25 mouse cellular contexts compared by ENCODE assay signal in genomic region chr10:5615186-5616040, GRCm38 (mm10). TPM values are rescaled to one million over a fixed set of nuclear protein-coding genes. Genes with fewer than 3 reads are reported as not detected.
DNase-seq lines count a peak whose midpoint lies in the region; ATAC-seq and TF ChIP-seq lines count a peak whose summit lies in the region.
"Had no signal": no experiment of that assay in that cellular context is flagged by ENCODE, and none has a peak within 500 bp of the region (broad histone marks: within the 10 kb centered on the region; RNA-seq: fewer than 3 reads in every experiment).

No protein-coding gene starts in this region.

- no peak for DNase-seq in midbrain, embryonic 11.5 days (ENCODE audit: low spot score, missing footprints)
- DNase-seq in midbrain, embryonic 10.5 days (ENCODE audit: low spot score) = no peak
- DNase-seq in right cerebral cortex, postnatal 10 days (ENCODE audit: low spot score in 2 of 2) = no peak
- no peak for DNase-seq in kidney, adult 2 months
- DNase-seq: adrenal gland, postnatal 36 days; cerebellum, adult 11 months; cerebellum, postnatal 14 days; gastrocnemius, adult 2 months; heart, postnatal 4 days; kidney, adult 8-10 months; kidney, postnatal 10 days; liver; lung, postnatal 36 days; right cerebral cortex, adult 18-20 months had no signal

- TF ChIP-seq POLR2A in kidney, adult 2 months (IDR thresholded peaks at IDR 0.05; ENCODE audit: low read depth, low read length) = no peak

- H3K9me3 ChIP-seq in midbrain, embryonic 11.5 days (ENCODE audit: control insufficient read depth, low read length) = no peaks in the 10 kb centered on the region
- H3K9me3 ChIP-seq in midbrain, embryonic 10.5 days (replicated peaks) = no peaks in the 10 kb centered on the region
- H3K9me3 ChIP-seq in hindbrain, embryonic 12.5 days (replicated peaks) = no peaks in the 10 kb centered on the region
- H3K9me3 ChIP-seq in midbrain, embryonic 13.5 days = no peaks in the 10 kb centered on the region
- no peaks in the 10 kb centered on the region for H3K9me3 ChIP-seq in neural tube, embryonic 15.5 days (replicated peaks)
- H3K9me3 ChIP-seq: embryonic facial prominence, embryonic 12.5 days; heart, embryonic 10.5 days; limb, embryonic 10.5 days; liver, embryonic 15.5 days; lung, embryonic 15.5 days; megakaryocyte, embryonic 14.5 days; neural tube, embryonic 12.5 days had no signal

- no peak for TF ChIP-seq CTCF in kidney, adult 2 months (conservative IDR thresholded peaks at IDR 0.05; ENCODE audit: insufficient read depth, insufficient read length, low read depth, low read length)

- H3K4me2 ChIP-seq in midbrain, embryonic 11.5 days = no peak overlapping the region
- H3K4me2 ChIP-seq in hindbrain, embryonic 12.5 days (replicated peaks) = no peak overlapping the region
- H3K4me2 ChIP-seq in midbrain, embryonic 13.5 days (replicated peaks) = no peak overlapping the region
- H3K4me2 ChIP-seq in neural tube, embryonic 15.5 days = no peak overlapping the region
- H3K4me2 ChIP-seq: embryonic facial prominence, embryonic 12.5 days; liver, embryonic 15.5 days; lung, embryonic 15.5 days; neural tube, embryonic 12.5 days had no signal

- H3K36me3 ChIP-seq in midbrain, embryonic 11.5 days (ENCODE audit: control insufficient read depth, insufficient read depth, low read length) = no peaks in the 10 kb centered on the region
- no peaks in the 10 kb centered on the region for H3K36me3 ChIP-seq in midbrain, embryonic 10.5 days
- H3K36me3 ChIP-seq in hindbrain, embryonic 12.5 days = no peaks in the 10 kb centered on the region
- H3K36me3 ChIP-seq in midbrain, embryonic 13.5 days = no peaks in the 10 kb centered on the region
- no peaks in the 10 kb centered on the region for H3K36me3 ChIP-seq in kidney, adult 2 months (ENCODE audit: control insufficient read depth, insufficient read depth, low read length)
- no peaks in the 10 kb centered on the region for H3K36me3 ChIP-seq in neural tube, embryonic 15.5 days
- H3K36me3 ChIP-seq: embryonic facial prominence, embryonic 12.5 days; heart, embryonic 10.5 days; limb, embryonic 10.5 days; liver, embryonic 15.5 days; lung, embryonic 15.5 days; neural tube, embryonic 12.5 days had no signal

- H3K27me3 ChIP-seq in midbrain, embryonic 11.5 days (ENCODE audit: control insufficient read depth, insufficient read depth, low read length) = no peaks in the 10 kb centered on the region
- H3K27me3 ChIP-seq in midbrain, embryonic 10.5 days (ENCODE audit: low read depth, poor library complexity, severe bottlenecking) = no peaks in the 10 kb centered on the region
- no peaks in the 10 kb centered on the region for H3K27me3 ChIP-seq in hindbrain, embryonic 12.5 days
- H3K27me3 ChIP-seq in midbrain, embryonic 13.5 days = no peaks in the 10 kb centered on the region
- no peaks in the 10 kb centered on the region for H3K27me3 ChIP-seq in kidney, adult 2 months (replicated peaks; ENCODE audit: control insufficient read depth, insufficient read depth, low read length)
- no peaks in the 10 kb centered on the region for H3K27me3 ChIP-seq in neural tube, embryonic 15.5 days (replicated peaks)
- H3K27me3 ChIP-seq: embryonic facial prominence, embryonic 12.5 days; liver, embryonic 15.5 days; lung, embryonic 15.5 days; megakaryocyte, embryonic 14.5 days; neural tube, embryonic 12.5 days had no signal

- ATAC-seq in midbrain, embryonic 11.5 days (ENCODE audit: low FRiP score) = peak; percentile 71
- peak; percentile 88 for ATAC-seq in hindbrain, embryonic 12.5 days (ENCODE audit: low FRiP score)
- peak; percentile 95 for ATAC-seq in midbrain, embryonic 13.5 days
- ATAC-seq in neural tube, embryonic 15.5 days (ENCODE audit: low FRiP score) = no peak

- H3K27ac ChIP-seq in midbrain, embryonic 11.5 days (ENCODE audit: low read depth, low read length) = no peak overlapping the region
- H3K27ac ChIP-seq in midbrain, embryonic 10.5 days (replicated peaks) = no peak overlapping the region
- no peak overlapping the region for H3K27ac ChIP-seq in hindbrain, embryonic 12.5 days
- peak overlapping the region; percentile 30; the same call in 1 of the 2 replicates for H3K27ac ChIP-seq in midbrain, embryonic 13.5 days
- no peak overlapping the region for H3K27ac ChIP-seq in kidney, adult 2 months (ENCODE audit: insufficient read depth, low read depth, low read length)
- H3K27ac ChIP-seq in neural tube, embryonic 15.5 days (replicated peaks) = no peak overlapping the region
- H3K27ac ChIP-seq: embryonic facial prominence, embryonic 12.5 days; gastrocnemius, adult 2 months; heart, embryonic 10.5 days; limb, embryonic 10.5 days; liver, embryonic 15.5 days; lung, embryonic 15.5 days; neural tube, embryonic 12.5 days; stomach, postnatal 0 days had no signal

- no peaks in the 10 kb centered on the region for H3K4me1 ChIP-seq in midbrain, embryonic 11.5 days (ENCODE audit: control insufficient read depth, insufficient read depth, low read length)
- H3K4me1 ChIP-seq in midbrain, embryonic 10.5 days = peaks cover 7% of the 10 kb centered on the region; the same call in 1 of the 2 replicates
- H3K4me1 ChIP-seq in hindbrain, embryonic 12.5 days = no peaks in the 10 kb centered on the region
- H3K4me1 ChIP-seq in midbrain, embryonic 13.5 days (replicated peaks) = peaks cover 5% of the 10 kb centered on the region
- no peaks in the 10 kb centered on the region for H3K4me1 ChIP-seq in kidney, adult 2 months (ENCODE audit: control insufficient read depth, insufficient read depth, low read length)
- no peaks in the 10 kb centered on the region for H3K4me1 ChIP-seq in neural tube, embryonic 15.5 days
- H3K4me1 ChIP-seq: embryonic facial prominence, embryonic 12.5 days; heart, embryonic 10.5 days; limb, embryonic 10.5 days; liver, embryonic 15.5 days; lung, embryonic 15.5 days; megakaryocyte, embryonic 14.5 days; neural tube, embryonic 12.5 days had no signal

- H3K4me3 ChIP-seq in midbrain, embryonic 11.5 days (ENCODE audit: low read depth, low read length) = no peak overlapping the region
- no peak overlapping the region for H3K4me3 ChIP-seq in midbrain, embryonic 10.5 days
- H3K4me3 ChIP-seq in hindbrain, embryonic 12.5 days = no peak overlapping the region
- H3K4me3 ChIP-seq in midbrain, embryonic 13.5 days (replicated peaks) = no peak overlapping the region
- H3K4me3 ChIP-seq in kidney, adult 2 months (ENCODE audit: insufficient read depth, low read depth, low read length) = no peak overlapping the region
- H3K4me3 ChIP-seq in neural tube, embryonic 15.5 days (replicated peaks) = no peak overlapping the region
- H3K4me3 ChIP-seq: embryonic facial prominence, embryonic 12.5 days; gastrocnemius, adult 2 months; heart, embryonic 10.5 days; limb, embryonic 10.5 days; liver, embryonic 15.5 days; lung, embryonic 15.5 days; megakaryocyte, embryonic 14.5 days; neural tube, embryonic 12.5 days had no signal

- 62% methylated on average over 13 of the region's 13 CpGs for WGBS in midbrain, embryonic 11.5 days
- 78% methylated on average over 13 of the region's 13 CpGs for WGBS in midbrain, embryonic 10.5 days
- 67% methylated on average over 13 of the region's 13 CpGs for WGBS in hindbrain, embryonic 12.5 days
- 40% methylated on average over 13 of the region's 13 CpGs for WGBS in midbrain, embryonic 13.5 days
- WGBS in kidney, adult 2 months = 79% methylated on average over 13 of the region's 13 CpGs
- WGBS in neural tube, embryonic 15.5 days = 72% methylated on average over 13 of the region's 13 CpGs

- H3K9ac ChIP-seq in midbrain, embryonic 11.5 days (ENCODE audit: low read length) = no peak overlapping the region
- no peak overlapping the region for H3K9ac ChIP-seq in hindbrain, embryonic 12.5 days
- H3K9ac ChIP-seq in midbrain, embryonic 13.5 days (replicated peaks) = no peak overlapping the region
- no peak overlapping the region for H3K9ac ChIP-seq in neural tube, embryonic 15.5 days (replicated peaks)
- H3K9ac ChIP-seq: embryonic facial prominence, embryonic 12.5 days; liver, embryonic 15.5 days; lung, embryonic 15.5 days; neural tube, embryonic 12.5 days had no signal

RNA-seq across cellular contexts. Expression of gene Myct1, which starts 21.8 kb away (rescaled TPM):
- 2.1 and 2.2 TPM in 2 replicates for polyA plus RNA-seq in midbrain, embryonic 11.5 days (2014; fragmentation: Nextera tagmentation; extraction: Ambion mirVana)
- polyA plus RNA-seq in midbrain, embryonic 10.5 days (2016; fragmentation: Nextera tagmentation; extraction: Ambion mirVana) = 1.3 and 1.4 TPM in 2 replicates
- 1.9 and 2.0 TPM in 2 replicates for polyA plus RNA-seq in hindbrain, embryonic 12.5 days (2016; fragmentation: Nextera tagmentation; extraction: Ambion mirVana)
- 0.95 and 1.1 TPM in 2 replicates for polyA plus RNA-seq in midbrain, embryonic 13.5 days (2015; fragmentation: Nextera tagmentation; extraction: Ambion mirVana)
- polyA plus RNA-seq in kidney, adult 2 months (2012; rRNA removed) = 3.4 and 3.8 TPM in 2 replicates
- polyA plus RNA-seq in neural tube, embryonic 15.5 days (2015; fragmentation: Nextera tagmentation; extraction: Ambion mirVana) = 1.0 and 1.2 TPM in 2 replicates

RNA-seq across cellular contexts. Expression of gene Vip, which starts 23.6 kb away (rescaled TPM):
- 0.45 and 0.65 TPM in 2 replicates for polyA plus RNA-seq in midbrain, embryonic 11.5 days (2014; fragmentation: Nextera tagmentation; extraction: Ambion mirVana)
- polyA plus RNA-seq in midbrain, embryonic 10.5 days (2016; fragmentation: Nextera tagmentation; extraction: Ambion mirVana) = 0.45 TPM in 1 of 2 replicates, not detected in the other
- 0.67 and 1.0 TPM in 2 replicates for polyA plus RNA-seq in hindbrain, embryonic 12.5 days (2016; fragmentation: Nextera tagmentation; extraction: Ambion mirVana)
- polyA plus RNA-seq in midbrain, embryonic 13.5 days (2015; fragmentation: Nextera tagmentation; extraction: Ambion mirVana) = 1.7 TPM in 2 replicates
- polyA plus RNA-seq in kidney, adult 2 months (2012; rRNA removed) = not detected in 2 replicates
- 0.93 and 3.0 TPM in 2 replicates for polyA plus RNA-seq in neural tube, embryonic 15.5 days (2015; fragmentation: Nextera tagmentation; extraction: Ambion mirVana)
- polyA plus RNA-seq: heart, embryonic 10.5 days; limb, embryonic 10.5 days had no signal
